In genomic region chr5:92256218-92256617, GRCm38 (mm10) we compare ENCODE assay signal across 16 mouse cellular contexts. TPM values are rescaled to one million over a fixed set of nuclear protein-coding genes. Genes with fewer than 3 reads are reported as not detected.
DNase-seq lines count a peak whose midpoint lies in the region; ATAC-seq and TF ChIP-seq lines count a peak whose summit lies in the region.
"Had no signal": no experiment of that assay in that cellular context is flagged by ENCODE, and none has a peak within 500 bp of the region (broad histone marks: within the 10 kb centered on the region; RNA-seq: fewer than 3 reads in every experiment).

Gene Ppef2, minus strand, starts transcription at chr5:92256278.

- peak; percentile 19; the same call in 1 of the 2 replicates for ATAC-seq in megakaryocyte, adult 5-6 weeks (ENCODE audit: poor library complexity, severe bottlenecking)
- ATAC-seq in liver, embryonic 12.5 days = no peak
- ATAC-seq: forebrain, embryonic 15.5 days; hindbrain, postnatal 0 days had no signal

- in situ Hi-C loops in CH12.LX (cut with MboI; ENCODE audit: low pct_ligation_motif_present, low pct_unique_long_range_greater_than_20kb, low sequenced_read_pairs) = no loop called here

- TF ChIP-seq CTCF in CH12.LX (conservative IDR thresholded peaks at IDR 0.05 in 1 of 2, IDR thresholded peaks at IDR 0.05 in 1 of 2; ENCODE audit: low read depth in 2 of 2, low read length in 2 of 2) = no peak

- no peaks in the 10 kb centered on the region for H3K27me3 ChIP-seq in CH12.LX (replicated peaks)
- H3K27me3 ChIP-seq in liver, embryonic 12.5 days (replicated peaks) = peaks cover 81% of the 10 kb centered on the region
- H3K27me3 ChIP-seq: forebrain, embryonic 15.5 days; lung, embryonic 15.5 days had no signal

- dilution Hi-C loops in CH12.LX (cut with MboI; ENCODE audit: extremely low pct_ligation_motif_present, extremely low pct_unique_long_range_greater_than_20kb, low sequenced_read_pairs) = no loop called here

- no peaks in the 10 kb centered on the region for H3K9me3 ChIP-seq in CH12.LX (replicated peaks; ENCODE audit: low read length)
- H3K9me3 ChIP-seq in liver, embryonic 12.5 days (replicated peaks) = no peaks in the 10 kb centered on the region
- H3K9me3 ChIP-seq: forebrain, embryonic 15.5 days; heart, embryonic 13.5 days; liver, embryonic 13.5 days; lung, embryonic 15.5 days had no signal

- no peaks in the 10 kb centered on the region for H3K79me2 ChIP-seq in CH12.LX (replicated peaks; ENCODE audit: control insufficient read depth, extremely low read depth, insufficient read depth, poor library complexity, severe bottlenecking)

- no peaks in the 10 kb centered on the region for H3K4me1 ChIP-seq in CH12.LX (ENCODE audit: control insufficient read depth in 1 of 2, insufficient read depth in 2 of 2)
- no peaks in the 10 kb centered on the region for H3K4me1 ChIP-seq in liver, embryonic 12.5 days
- H3K4me1 ChIP-seq: liver, embryonic 13.5 days had no signal

- DNase-seq in kidney, postnatal 10 days = peak; percentile 36
- DNase-seq in kidney, adult 8-10 months = no peak
- DNase-seq in CH12.LX (ENCODE audit: extremely low read depth) = no peak
- DNase-seq in embryo, embryonic 10.5 days (ENCODE audit: low spot score) = peak; percentile 42
- no peak for DNase-seq in thymus, postnatal 10 days (ENCODE audit: low spot score in 2 of 2)
- DNase-seq: cerebellum, adult 8-10 months; heart, adult 11 months; heart, postnatal 4 days; liver, embryonic 13.5 days had no signal

- no peak within 1 kb of the TSS for H3K4me2 ChIP-seq in CH12.LX (ENCODE audit: insufficient read depth, low read depth, poor library complexity, severe bottlenecking)
- H3K4me2 ChIP-seq in liver, embryonic 12.5 days = no peak within 1 kb of the TSS
- H3K4me2 ChIP-seq: forebrain, embryonic 15.5 days; heart, embryonic 13.5 days; liver, embryonic 13.5 days; lung, embryonic 15.5 days had no signal

- H3K36me3 ChIP-seq in CH12.LX (replicated peaks in 1 of 2; ENCODE audit: control insufficient read depth in 1 of 2, insufficient read depth in 1 of 2, low read length in 1 of 2) = peaks cover 4 to 26% of the 10 kb centered on the region in 2 experiments
- no peaks in the 10 kb centered on the region for H3K36me3 ChIP-seq in liver, embryonic 12.5 days
- H3K36me3 ChIP-seq: forebrain, embryonic 15.5 days; heart, embryonic 13.5 days; liver, embryonic 13.5 days; lung, embryonic 15.5 days had no signal

- 26% methylated on average over 6 of the region's 6 CpGs for WGBS in liver, embryonic 12.5 days (ENCODE audit: insufficient replicate concordance)

- H3K9ac ChIP-seq in CH12.LX (ENCODE audit: insufficient read depth, low read depth) = no peak within 1 kb of the TSS
- H3K9ac ChIP-seq in liver, embryonic 12.5 days = no peak within 1 kb of the TSS
- H3K9ac ChIP-seq: forebrain, embryonic 15.5 days; heart, embryonic 13.5 days; liver, embryonic 13.5 days; lung, embryonic 15.5 days had no signal

- no peak within 1 kb of the TSS for H3K27ac ChIP-seq in CH12.LX (ENCODE audit: insufficient read depth, low read depth)
- H3K27ac ChIP-seq in liver, embryonic 12.5 days = no peak within 1 kb of the TSS
- H3K27ac ChIP-seq: forebrain, embryonic 15.5 days; heart, embryonic 13.5 days; hindbrain, postnatal 0 days; liver, embryonic 13.5 days; lung, embryonic 15.5 days had no signal

- TF ChIP-seq RAD21 in CH12.LX (IDR thresholded peaks at IDR 0.05; ENCODE audit: low read depth, low read length) = no peak

- H3K4me3 ChIP-seq in CH12.LX (replicated peaks in 1 of 3; ENCODE audit: low read depth in 2 of 3, low read length in 2 of 3, poor library complexity in 1 of 3) = no peak within 1 kb of the TSS
- no peak within 1 kb of the TSS for H3K4me3 ChIP-seq in liver, embryonic 12.5 days
- H3K4me3 ChIP-seq: forebrain, embryonic 15.5 days; heart, embryonic 13.5 days; liver, embryonic 13.5 days; lung, embryonic 15.5 days had no signal

- TF ChIP-seq POLR2A in CH12.LX (IDR thresholded peaks at IDR 0.05; ENCODE audit: low read depth, low read length) = no peak

- TF ChIP-seq EP300 in CH12.LX (IDR thresholded peaks at IDR 0.05; ENCODE audit: low read length) = no peak

TF ChIP-seq in CH12.LX, 34 proteins besides CTCF, POLR2A, EP300 and RAD21:
- no peak for TF ChIP-seq MEF2A (IDR thresholded peaks at IDR 0.05; ENCODE audit: borderline replicate concordance, low read depth, low read length)
- TF ChIP-seq KAT2A (IDR thresholded peaks at IDR 0.05; ENCODE audit: insufficient replicate concordance, low read length) = no peak
- no peak for TF ChIP-seq USF1 (IDR thresholded peaks at IDR 0.05; ENCODE audit: low read depth, low read length)
- TF ChIP-seq POLR2AphosphoS2 (IDR thresholded peaks at IDR 0.05; ENCODE audit: low read depth, low read length) = no peak
- TF ChIP-seq UBTF (IDR thresholded peaks at IDR 0.05; ENCODE audit: low read depth, low read length) = no peak
- TF ChIP-seq ZMIZ1 (IDR thresholded peaks at IDR 0.05; ENCODE audit: low read depth, low read length) = no peak
- no peak for TF ChIP-seq ZC3H11A (IDR thresholded peaks at IDR 0.05; ENCODE audit: low read depth, low read length)
- TF ChIP-seq ETS1 (conservative IDR thresholded peaks at IDR 0.05; ENCODE audit: low read depth, low read length) = no peak
- no peak for TF ChIP-seq SIN3A (IDR thresholded peaks at IDR 0.05; ENCODE audit: low read length)
- TF ChIP-seq NELFE (IDR thresholded peaks at IDR 0.05; ENCODE audit: low read depth, low read length) = no peak
- no peak for TF ChIP-seq NRF1 (IDR thresholded peaks at IDR 0.05; ENCODE audit: low read depth, low read length)
- no peak for TF ChIP-seq MAFK (IDR thresholded peaks at IDR 0.05; ENCODE audit: insufficient replicate concordance, low read length)
- no peak for TF ChIP-seq MAZ (IDR thresholded peaks at IDR 0.05; ENCODE audit: low read depth, low read length)
- TF ChIP-seq HCFC1 (IDR thresholded peaks at IDR 0.05; ENCODE audit: low read depth, low read length) = no peak

RNA-seq across cellular contexts. Expression of gene Ppef2, which starts in this region (rescaled TPM):
- 11.9 and 16.5 TPM in 2 replicates for total RNA-seq in CH12.LX (2012; rRNA removed)
- total RNA-seq in CH12.LX (2014; rRNA removed) = 41.4 and 48.8 TPM in 2 replicates
- polyA plus RNA-seq in CH12.LX (2012; ENCODE audit: insufficient read length, low read depth) = 11.9 and 14.3 TPM in 2 replicates
- 4.7 and 5.5 TPM in 2 replicates for total RNA-seq in megakaryocyte, adult 5-6 weeks (2015)
- 2.7 TPM in 2 replicates for total RNA-seq in megakaryocyte, adult 5-6 weeks (2017)
- not detected in 2 replicates for polyA plus RNA-seq in liver, embryonic 12.5 days (2016; fragmentation: Nextera tagmentation; extraction: Ambion mirVana)
- total RNA-seq: gastrocnemius, adult 18-20 months; heart, postnatal 4 days had no signal
- polyA plus RNA-seq: heart, embryonic 13.5 days; liver, embryonic 13.5 days had no signal

Comparison
In these comparisons a context has a peak if more than half of its experiments do, and no peak if none do; other contexts are left out.
1. RNA of gene Ppef2 (polyA plus RNA-seq): 11.9 to 14.3 TPM in CH12.LX; not detected in liver, embryonic 12.5 days; every median in the first group is over 10 times any median in the second.
2. DNase-seq: peak in kidney, postnatal 10 days (single experiment) and embryo, embryonic 10.5 days (single experiment); none in kidney, adult 8-10 months (0 of 2), CH12.LX (single experiment) and thymus, postnatal 10 days (0 of 2).